Mouse (Mus musculus) stomach, postnatal 0 days (tissue): Measurements from ENCODE around the gene Trim59.

Experiments used
- CTCF ChIP-seq: IDR thresholded peaks from 2 replicates; pipeline ENCODE4 v1.5.1; 2016; ENCODE audit warnings: antibody characterized with exemption, low read depth, mild to moderate bottlenecking, moderate library complexity
- EP300 ChIP-seq: optimal IDR thresholded peaks from 2 replicates; pipeline ENCODE3; 2016; ENCODE audit warnings: antibody characterized with exemption

GRCm38 (mm10) chr3:69008873-69009272 lies 35.7 kb downstream of the Trim59 start:
- TF ChIP-seq EP300, result no peak
- no peak for TF ChIP-seq CTCF
